Mouse (Mus musculus) cerebellum, postnatal 10 days (tissue): ENCODE data around the gene Synrg.

ENCODE experiments used
- DNase-seq, 2 experiments: peaks; one replicate each; pipeline ENCODE4 v3.0.0; 2021; ENCODE audit warnings: mixed read lengths in 2 of 2

Synrg gene

GRCm38 (mm10) chr11:83963991-83964921 is at the start of gene Synrg:
Gene Synrg, plus strand, starts transcription at chr11:83964428.
- peak; percentile 95 to 97 for DNase-seq

- DNase-seq, result no peak
These were observed 49.7 kb upstream of the Synrg start for GRCm38 (mm10) chr11:83914501-83914900.

- no peak for DNase-seq
These were observed 41.6 kb upstream of the Synrg start for GRCm38 (mm10) chr11:83922600-83922999.

GRCm38 (mm10) chr11:83927097-83927496 is 37.1 kb upstream of the Synrg start:
- peak; percentile 6 to 25 for DNase-seq

- DNase-seq, result no peak
These were observed 31.6 kb upstream of the Synrg start for GRCm38 (mm10) chr11:83932506-83933106.

- DNase-seq, result no peak
These were observed 30.9 kb upstream of the Synrg start for GRCm38 (mm10) chr11:83933376-83933775.

GRCm38 (mm10) chr11:83935986-83936665 is 28.1 kb upstream of the Synrg start:
- peak; percentile 89 to 92 for DNase-seq

GRCm38 (mm10) chr11:83938556-83938955 is 25.7 kb upstream of the Synrg start:
- DNase-seq, result no peak

GRCm38 (mm10) chr11:83941950-83942840 is 22.0 kb upstream of the Synrg start, which contains the start of gene Ddx52:
Gene Ddx52, plus strand, starts transcription at chr11:83942062.
- peak; percentile 93 to 94 for DNase-seq

- DNase-seq, result no peak
These were observed 7.4 kb upstream of the Synrg start for GRCm38 (mm10) chr11:83956822-83957221.

- DNase-seq, result no peak
These were observed 2.2 kb upstream of the Synrg start for GRCm38 (mm10) chr11:83961983-83962382.

GRCm38 (mm10) chr11:83967436-83968204 is 3.4 kb downstream of the Synrg start:
- peak; percentile 62 to 71 for DNase-seq

GRCm38 (mm10) chr11:83968205-83968575 is 4.0 kb downstream of the Synrg start:
- DNase-seq, result no peak

- DNase-seq, result no peak
These were observed 4.8 kb downstream of the Synrg start for GRCm38 (mm10) chr11:83969040-83969439.

GRCm38 (mm10) chr11:83974561-83975346 is 10.5 kb downstream of the Synrg start:
- no peak for DNase-seq

- DNase-seq, result no peak
These were observed 11.3 kb downstream of the Synrg start for GRCm38 (mm10) chr11:83975488-83975887.

- no peak for DNase-seq
These were observed 12.2 kb downstream of the Synrg start for GRCm38 (mm10) chr11:83976236-83976977.

GRCm38 (mm10) chr11:83977810-83978209 is 13.6 kb downstream of the Synrg start:
- DNase-seq, result no peak

GRCm38 (mm10) chr11:83979992-83980391 is 15.8 kb downstream of the Synrg start:
- no peak for DNase-seq

GRCm38 (mm10) chr11:83981338-83981737 is 17.1 kb downstream of the Synrg start:
- no peak for DNase-seq
